Mouse (Mus musculus): ENCODE measurements at regions not wholly inside any gene's neighbourhood (a gene's known extent, or its start where the extent isn't known, plus 50 kb on each side); places are given as distances from the start of the nearest gene placed in this dataset.
A peak's percentile ranks its signal among the peaks of the same experiment; 100 is the strongest.
"Not testable (repeated sequence)": the region's sequence is repeated elsewhere in the genome, so short reads cannot be mapped to it uniquely, and the experiment has no call there.

DNA sequence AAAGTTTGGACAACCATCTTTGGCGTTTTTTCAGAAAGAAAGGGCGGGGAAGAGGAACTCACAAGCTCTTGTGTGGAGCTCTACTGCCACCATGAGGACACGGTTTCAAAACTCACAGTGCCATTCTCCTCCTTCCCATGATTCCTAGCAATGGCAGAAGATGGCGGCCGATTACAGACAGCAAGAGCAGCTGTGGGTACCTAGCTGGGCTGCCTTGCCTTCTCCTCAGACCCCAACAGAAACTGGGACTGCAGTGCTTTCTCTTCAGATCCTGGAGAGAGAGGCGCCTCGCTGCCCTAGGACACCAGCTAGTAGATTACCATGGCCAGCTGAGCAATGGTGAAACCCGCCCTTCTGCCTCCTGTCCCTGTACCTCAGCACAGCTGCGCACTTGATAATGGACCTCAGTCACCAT lies 174.2 kb upstream of the Olfr1324 start:
- DNase-seq: not testable (repeated sequence)

DNA sequence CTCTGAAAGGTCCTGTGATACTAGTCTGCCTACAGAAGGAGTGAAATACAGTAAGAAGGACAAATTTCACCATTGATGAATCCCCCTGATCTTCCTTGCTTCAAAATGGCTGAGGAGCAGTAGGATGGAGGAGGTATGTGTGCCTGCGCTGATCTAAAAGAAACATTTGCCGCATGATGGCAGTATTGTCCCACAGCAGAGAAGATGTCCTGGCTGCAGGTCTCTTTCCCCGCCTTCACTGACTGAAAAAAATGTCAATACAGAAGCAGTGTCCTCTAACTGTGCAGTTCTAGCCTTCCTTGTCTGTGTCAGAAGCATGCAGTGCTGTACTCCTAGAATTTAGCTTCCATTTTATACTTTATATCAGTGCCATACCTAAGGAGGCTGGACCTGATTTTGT lies 172.0 kb upstream of the Olfr1324 start:
- peak; percentile 65 for DNase-seq

- no peak for DNase-seq
Measured at GRCm38 (mm10) chrX:50599780-50600179, 171.5 kb upstream of the Olfr1324 start.

DNA sequence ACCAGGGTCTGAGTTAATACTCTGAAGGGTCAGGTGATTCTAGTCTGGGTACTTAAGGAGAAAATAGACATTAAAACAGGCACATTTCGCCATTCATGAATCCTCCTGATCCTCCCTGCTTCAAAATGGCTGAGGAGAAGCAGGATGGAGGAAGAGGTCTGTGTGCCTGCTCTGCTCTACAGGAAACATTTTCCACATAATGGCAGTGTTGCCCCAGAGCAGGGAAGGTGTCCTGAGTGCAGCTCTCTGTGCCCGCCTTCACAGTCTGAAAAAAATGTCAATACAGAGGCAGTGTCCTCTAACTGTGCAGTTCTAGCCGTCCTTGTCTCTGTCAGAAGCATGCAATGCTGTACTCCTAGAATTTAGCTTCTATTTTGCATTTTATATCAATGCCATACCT lies 169.3 kb upstream of the Olfr1324 start:
- not testable (repeated sequence) for DNase-seq

DNA sequence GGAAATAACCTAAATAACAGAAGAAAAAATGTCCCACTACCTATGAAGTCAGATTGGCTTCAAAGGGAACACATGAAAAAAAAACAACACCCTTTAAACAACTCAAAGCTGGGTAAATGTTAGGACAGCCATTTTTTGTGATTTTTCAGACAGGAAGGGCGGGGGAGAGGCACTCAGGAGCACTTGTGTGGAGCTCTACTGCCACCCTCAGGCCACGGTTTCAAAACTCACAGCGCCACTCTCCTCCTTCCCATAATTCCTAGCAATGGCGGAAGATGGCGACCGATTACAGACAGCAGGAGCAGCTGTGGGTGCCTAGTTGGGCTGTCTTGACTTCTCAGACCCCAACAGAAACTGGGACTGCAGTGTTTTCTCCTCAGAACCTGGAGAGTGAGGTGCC lies 168.8 kb upstream of the Olfr1324 start:
- DNase-seq: no peak

DNA sequence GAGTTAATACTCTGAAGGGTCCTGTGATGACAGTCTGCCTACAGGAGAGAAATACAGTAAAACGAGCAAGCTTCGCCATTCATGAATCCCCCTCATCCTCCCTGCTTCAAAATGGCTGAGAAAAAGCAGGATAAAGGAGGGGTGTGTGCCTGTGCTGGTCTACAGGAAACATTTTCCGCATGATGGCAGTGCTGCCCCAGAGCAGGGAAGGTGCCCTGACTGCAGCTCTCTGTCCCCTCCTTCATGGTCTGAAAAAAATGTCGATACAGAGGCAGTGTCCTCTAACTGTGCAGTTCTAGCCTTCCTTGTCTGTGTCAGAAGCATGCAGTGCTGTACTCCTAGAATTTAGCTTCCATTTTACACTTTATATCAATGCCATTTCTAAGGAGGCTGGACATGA lies 166.7 kb upstream of the Olfr1324 start:
- DNase-seq: not testable (repeated sequence)

GRCm38 (mm10) chrX:50591477-50591876 lies 163.2 kb upstream of the Olfr1324 start:
- DNase-seq: no peak

DNA sequence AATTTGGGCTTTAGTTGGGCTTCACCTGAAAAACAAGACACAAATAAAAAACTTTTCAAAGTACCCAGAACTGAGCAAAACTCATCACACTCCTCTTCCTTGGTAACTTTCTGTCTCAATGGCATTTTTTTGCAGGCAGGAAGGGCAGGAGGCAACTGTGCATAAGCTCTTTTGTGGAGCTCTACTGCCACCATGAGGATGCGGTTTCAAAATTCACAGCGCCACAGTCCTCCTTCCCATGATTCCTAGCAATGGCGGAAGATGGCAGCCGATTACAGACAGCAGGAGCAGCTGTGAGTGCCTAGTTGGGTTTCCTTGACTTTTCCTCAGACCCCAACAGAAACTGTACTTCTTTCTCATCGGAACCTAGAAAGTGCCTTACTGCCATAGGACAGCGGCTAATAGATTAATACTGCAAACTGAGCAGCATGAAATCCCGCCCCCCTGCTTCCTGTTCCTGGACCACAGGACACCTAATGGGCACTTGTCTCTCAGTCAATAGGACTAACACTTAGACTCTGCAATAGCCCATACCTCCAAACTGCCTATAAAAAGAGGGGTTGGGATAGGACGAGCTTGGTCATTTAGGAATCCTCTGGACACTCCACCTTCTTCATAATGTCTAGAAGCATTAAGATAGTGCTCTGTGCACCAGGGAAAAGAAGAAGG lies 162.5 kb upstream of the Olfr1324 start:
- no peak for DNase-seq

DNA sequence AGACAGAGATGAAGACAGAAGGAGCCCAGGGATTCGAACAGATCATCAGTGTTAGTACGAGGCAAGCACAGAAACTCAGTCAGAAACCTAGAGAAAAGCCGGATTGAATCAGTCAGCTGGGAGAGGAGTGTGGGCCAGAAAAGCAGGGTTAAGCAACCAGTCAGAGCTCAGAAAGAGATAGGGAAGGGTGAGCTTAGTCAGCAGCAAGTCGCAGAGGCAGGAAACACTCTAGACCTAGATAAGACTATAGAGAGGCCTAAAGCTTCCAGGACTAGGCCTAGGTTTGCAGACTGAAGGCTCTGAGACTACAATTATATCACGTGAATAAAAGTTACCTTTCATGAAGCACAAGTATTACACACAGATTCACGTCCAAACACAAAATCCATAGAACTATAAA lies 160.6 kb upstream of the Olfr1324 start:
- DNase-seq: no peak

DNA sequence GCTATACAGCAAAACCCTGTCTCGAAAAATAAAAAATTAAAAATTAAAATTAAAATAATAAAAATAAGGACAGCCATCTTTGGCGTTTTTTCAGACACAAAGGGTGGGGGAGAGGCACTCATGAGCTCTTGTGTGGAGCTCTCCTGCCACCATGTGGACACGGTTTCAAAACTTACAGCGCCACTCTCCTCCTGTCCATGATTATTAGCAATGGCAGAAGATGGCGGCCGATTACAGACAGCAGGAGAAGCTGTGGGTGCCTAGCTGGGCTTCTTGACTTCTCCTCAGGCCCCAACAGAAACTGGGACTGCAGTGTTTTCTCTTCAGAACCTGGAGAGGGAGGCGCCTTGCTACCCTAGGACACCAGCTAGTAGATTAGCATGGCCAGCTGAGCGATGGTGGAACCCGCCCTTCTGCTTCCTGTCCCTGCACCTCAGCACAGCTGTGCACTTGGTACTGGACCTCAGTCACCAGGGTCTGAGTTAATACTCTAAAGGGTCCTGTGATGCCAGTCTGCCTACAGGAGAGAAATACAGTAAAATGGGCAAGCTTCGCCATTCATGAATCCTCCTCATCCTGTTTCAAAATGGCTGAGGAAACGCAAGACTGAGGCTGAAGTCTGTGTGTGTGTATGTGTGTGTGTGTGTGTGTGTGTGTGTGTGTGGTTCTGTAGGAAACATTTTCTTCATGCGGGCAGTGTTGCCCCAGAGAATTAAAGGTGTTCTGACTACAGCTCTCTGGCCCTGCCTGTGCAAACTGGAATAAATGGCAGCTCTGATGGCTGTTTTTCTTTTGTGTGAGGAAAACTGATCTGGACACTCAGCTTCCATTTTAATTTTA lies 155.7 kb upstream of the Olfr1324 start:
- DNase-seq: no peak

DNA sequence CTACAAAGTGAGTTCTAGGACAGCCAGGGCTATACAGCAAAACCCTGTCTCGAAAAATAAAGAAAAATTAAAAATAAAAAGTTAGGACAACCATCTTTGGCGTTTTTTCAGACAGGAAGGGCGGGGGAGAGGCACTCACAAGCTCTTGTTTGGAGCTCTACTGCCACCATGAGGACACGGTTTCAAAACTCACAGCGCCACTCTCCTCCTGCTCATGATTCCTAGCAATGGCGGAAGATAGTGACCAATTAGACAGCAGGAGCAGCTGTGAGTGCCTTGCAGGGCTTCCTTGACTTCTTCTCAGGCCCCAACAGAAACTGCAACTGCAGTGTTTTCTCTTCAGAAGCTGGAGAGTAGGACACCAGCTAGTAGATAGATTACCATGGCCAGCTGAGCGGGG lies 151.9 kb upstream of the Olfr1324 start:
- DNase-seq: no peak

- DNase-seq: peak; percentile 50
Measured at GRCm38 (mm10) chrX:50576824-50577223, 148.5 kb upstream of the Olfr1324 start.

DNA sequence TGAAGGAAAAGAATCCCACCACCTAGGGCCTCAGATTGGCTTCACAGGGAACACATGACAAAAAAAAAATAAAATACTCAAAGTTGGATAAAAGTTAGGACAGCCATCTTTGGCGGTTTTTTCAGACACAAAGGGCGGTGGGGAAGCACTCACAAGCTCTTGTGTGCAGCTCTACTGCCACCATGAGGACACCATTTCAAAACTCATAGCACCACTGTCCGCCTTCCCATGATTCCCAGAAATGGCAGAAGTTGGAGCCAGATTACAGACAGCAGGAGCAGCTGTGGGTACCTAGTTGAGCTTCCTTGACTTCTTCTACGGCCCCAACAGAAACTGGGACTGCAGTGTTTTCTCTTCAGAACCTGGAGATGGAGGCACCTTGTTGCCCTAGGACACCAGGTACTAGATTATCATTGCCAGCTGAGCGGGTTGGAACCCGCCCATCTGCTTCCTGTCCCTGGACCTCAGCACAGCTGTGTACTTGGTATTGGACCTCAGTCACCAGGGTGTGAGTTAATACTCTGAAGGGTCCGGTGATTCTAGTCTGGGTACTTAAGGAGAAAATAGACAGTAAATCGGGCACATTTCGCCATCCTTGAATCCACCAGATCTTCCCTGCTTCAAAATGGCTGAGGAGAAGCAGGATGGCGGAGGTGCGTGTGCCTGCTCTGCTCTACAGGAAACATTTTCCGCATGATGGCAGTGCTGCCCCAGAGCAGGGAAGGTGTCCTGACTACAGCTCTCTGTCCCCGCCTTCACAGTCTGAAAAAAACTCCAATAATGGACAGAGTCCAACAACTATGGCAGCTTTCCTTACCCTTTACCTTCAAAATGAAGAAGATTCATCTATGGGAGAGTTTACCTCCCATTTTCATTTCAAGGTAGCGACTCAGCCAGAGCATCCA lies 144.1 kb upstream of the Olfr1324 start:
- DNase-seq: peak; percentile 42

DNA sequence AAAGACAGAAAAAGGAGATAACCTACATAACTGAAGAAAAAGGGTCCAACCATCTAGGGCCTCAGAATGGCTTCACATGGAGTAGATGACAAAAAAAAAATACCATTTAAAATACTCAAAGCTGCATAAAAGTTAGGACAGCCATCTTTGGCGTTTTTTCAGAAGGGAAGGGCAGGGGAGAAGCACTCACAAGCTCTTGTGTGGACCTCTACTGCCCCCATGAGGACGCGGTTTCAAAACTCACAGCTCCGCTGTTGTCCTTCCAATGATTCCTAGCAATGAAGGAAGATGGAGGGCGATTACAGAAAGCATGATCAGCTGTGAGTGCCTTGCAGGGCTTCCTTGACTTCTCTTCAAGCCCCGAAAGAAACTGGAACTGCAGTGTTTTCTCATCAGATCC lies 140.8 kb upstream of the Olfr1324 start:
- no peak for DNase-seq

DNA sequence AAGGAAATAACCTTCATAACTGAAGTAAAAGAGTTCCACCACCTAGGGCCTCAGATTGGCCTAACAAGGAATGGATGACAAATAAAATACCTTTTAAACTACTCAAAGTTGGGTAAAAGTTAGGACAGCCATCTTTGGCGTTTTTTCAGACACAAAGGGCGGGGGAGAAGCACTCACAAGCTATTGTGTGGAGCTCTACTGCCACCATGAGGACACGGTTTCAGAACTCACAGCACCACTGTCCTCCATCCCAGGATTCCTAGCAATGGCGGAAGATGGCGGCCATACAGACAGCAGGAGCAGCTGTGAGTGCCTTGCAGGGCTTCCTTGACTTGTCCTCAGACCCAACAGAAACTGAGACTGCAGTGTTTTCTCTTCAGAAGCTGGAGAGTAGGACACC lies 138.0 kb upstream of the Olfr1324 start:
- peak; percentile 44 for DNase-seq

- not testable (repeated sequence) for DNase-seq
Measured at GRCm38 (mm10) chrX:50565031-50565430, 136.7 kb upstream of the Olfr1324 start.

- DNase-seq: peak; percentile 41
Measured at GRCm38 (mm10) chrX:50560915-50561314, 132.6 kb upstream of the Olfr1324 start.

DNA sequence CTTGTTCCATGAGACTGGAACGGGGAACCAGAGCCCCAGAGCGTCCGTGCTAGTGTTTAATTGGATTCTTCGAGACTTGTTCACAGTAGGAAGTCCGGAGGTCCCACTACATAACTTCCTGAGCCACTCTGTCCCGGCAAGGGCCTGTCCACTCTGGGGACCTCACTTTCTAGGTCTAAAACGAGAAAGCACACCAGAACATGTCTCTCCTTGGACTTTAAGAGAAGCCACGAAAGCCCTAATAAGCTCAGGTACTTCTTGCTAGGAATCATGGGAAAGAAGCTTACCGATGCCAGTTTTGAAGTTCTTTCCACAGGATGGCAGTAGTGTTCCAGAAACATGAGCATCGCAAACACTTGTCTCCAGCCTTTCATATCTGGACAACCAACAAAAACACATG lies 122.0 kb upstream of the Olfr1324 start:
- DNase-seq: peak; percentile 50

DNA sequence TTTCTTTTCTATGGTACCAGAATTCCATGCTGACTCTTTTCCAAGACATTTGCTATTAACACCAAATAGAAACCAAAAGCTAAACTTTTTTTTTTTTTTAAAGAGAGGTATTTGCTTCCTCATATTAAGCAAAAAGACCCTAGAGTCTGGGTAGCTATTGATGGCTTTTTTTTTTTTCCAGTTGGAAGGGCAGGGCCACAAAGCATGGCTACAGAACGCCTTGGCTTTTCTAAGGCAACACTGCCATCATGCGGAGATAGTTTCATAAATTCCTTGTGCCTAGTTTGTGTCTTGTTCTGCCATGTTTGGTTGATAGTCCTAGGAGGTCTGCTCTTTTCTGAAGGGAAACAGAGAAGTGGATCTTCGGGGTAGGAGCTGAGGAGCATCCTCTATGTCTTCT lies 121.4 kb upstream of the Olfr1324 start:
- peak; percentile 70 for DNase-seq

DNA sequence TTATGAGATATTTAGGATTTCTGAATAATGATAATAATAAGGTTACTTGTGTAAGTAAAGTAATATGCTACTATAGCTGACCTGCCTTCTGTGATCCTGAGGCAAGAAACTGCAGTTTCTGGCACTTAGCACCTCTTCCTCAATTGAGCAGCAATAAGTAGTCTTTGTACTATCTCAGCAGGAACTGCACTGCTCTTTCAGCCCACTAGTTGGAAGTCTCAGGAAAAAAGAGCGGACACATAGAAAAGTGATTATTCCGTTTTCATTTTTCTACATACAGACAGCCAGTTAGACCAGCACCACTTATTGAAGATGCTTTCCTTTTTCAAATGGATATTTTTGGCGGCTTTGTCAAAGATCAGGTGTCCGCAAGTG lies 109.5 kb upstream of the Olfr1324 start:
- not testable (repeated sequence) for DNase-seq

DNA sequence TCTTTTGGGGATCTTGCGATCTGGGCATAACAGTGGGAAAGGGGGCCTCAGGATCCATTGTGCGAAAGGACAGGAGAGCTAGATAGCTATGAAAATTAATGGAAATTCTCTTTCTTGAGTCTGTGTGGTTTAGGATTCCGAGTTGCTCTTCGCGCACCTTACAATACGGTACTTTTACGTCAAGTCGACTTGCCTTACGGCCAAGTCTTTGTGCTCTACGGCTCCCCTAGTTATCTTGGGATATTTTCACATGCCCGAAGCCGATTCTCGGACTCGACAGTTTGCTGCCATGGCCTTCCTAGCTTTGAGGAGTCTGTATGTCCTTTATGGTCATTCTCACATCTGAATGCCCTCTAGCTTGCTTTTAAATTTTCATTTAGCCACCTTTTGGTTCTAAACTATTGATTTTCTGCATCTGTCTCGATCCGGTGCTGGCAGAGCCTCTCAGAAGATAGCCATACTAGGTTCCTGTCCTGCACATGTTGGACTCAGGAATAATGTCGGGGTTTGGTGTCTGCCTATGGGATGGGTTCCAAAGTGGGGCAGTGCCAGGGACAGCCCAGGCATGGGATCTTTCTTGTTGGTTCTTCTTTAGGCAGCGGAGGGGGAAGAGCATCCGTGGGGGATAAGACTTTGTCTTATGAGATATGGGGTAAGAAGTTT lies 109.0 kb upstream of the Olfr1324 start:
- DNase-seq: peak; percentile 13

DNA sequence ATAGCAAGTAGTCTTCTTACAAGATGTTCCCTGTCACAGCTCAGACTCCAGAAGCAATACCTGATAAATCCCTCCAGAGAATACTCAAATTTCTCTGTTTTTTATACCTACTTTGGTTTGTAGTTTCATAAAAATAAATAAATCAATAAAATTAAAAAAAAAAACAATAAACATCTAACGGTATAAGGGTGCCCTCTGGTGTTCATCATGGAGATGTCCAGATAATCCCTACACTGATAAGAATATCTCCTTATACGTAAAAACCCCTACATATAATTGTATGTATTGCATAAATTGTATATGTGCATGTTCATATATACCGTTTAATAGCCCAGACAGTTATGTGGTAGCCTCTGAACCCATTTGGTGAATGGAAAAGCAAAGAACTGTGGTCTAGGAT lies 75.7 kb upstream of the Olfr1324 start:
- DNase-seq: no peak
